Mouse (Mus musculus): Measurements from ENCODE around the gene Bcl9. TPM values are rescaled to one million over a fixed set of nuclear protein-coding genes. Genes with fewer than 3 reads are reported as not detected.

Gene Bcl9
- polyA plus RNA-seq, 1 experiment = 22.7 TPM

- Histone ChIP-seq H3K27ac (ENCODE audit: insufficient read depth, low read length) (no peak overlapping the region), H3K27me3 (ENCODE audit: control insufficient read depth, insufficient read depth, low read length) (no peaks in the 10 kb centered on the region), H3K4me1 (ENCODE audit: control insufficient read depth, insufficient read depth, low read length) (no peaks in the 10 kb centered on the region), H3K4me3 (replicated peaks; ENCODE audit: insufficient read depth, low read depth, low read length) (no peak overlapping the region)
- no peak for TF ChIP-seq CTCF (IDR thresholded peaks at IDR 0.05; ENCODE audit: borderline replicate concordance, insufficient read depth, low read depth, low read length)
- TF ChIP-seq POLR2A (IDR thresholded peaks at IDR 0.05; ENCODE audit: borderline replicate concordance, insufficient read depth, low read length) = no peak
- DNase-seq = no peak
- 59% methylated on average over 4 of the region's 4 CpGs for WGBS
These were observed 98.5 kb downstream of the Bcl9 start for GRCm38 (mm10) chr3:97199261-97199660.

DNA sequence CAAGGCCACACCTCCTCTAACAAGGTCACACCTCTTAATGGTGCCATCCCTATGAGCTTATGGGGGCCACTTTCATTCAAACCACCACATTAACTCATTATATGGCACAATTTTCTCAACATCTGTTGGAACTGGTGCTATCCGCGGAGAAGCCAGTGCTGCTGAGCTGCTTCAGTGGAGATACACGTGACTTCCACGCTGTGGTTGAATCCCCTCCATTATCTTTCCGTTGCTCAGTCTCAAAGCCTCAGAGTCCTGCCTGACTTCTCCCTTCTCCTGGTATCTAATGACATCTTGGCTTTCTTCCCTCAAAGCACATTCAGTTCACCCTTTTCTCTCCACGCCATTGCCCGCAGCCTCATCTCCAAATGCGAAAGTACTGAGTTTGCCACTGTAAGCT is 101.1 kb downstream of the Bcl9 start:
- H3K27ac ChIP-seq (ENCODE audit: insufficient read depth, low read length) = no peak overlapping the region
- TF ChIP-seq POLR2A (IDR thresholded peaks at IDR 0.05; ENCODE audit: borderline replicate concordance, insufficient read depth, low read length) (no peak), CTCF (IDR thresholded peaks at IDR 0.05; ENCODE audit: borderline replicate concordance, insufficient read depth, low read depth, low read length) (no peak)
- 86% methylated on average over 8 of the region's 8 CpGs for WGBS
- no peak for DNase-seq
- H3K27me3 ChIP-seq (ENCODE audit: control insufficient read depth, insufficient read depth, low read length) = no peaks in the 10 kb centered on the region
- H3K4me3 ChIP-seq (replicated peaks; ENCODE audit: insufficient read depth, low read depth, low read length) = no peak overlapping the region
- H3K4me1 ChIP-seq (ENCODE audit: control insufficient read depth, insufficient read depth, low read length) = no peaks in the 10 kb centered on the region

DNA sequence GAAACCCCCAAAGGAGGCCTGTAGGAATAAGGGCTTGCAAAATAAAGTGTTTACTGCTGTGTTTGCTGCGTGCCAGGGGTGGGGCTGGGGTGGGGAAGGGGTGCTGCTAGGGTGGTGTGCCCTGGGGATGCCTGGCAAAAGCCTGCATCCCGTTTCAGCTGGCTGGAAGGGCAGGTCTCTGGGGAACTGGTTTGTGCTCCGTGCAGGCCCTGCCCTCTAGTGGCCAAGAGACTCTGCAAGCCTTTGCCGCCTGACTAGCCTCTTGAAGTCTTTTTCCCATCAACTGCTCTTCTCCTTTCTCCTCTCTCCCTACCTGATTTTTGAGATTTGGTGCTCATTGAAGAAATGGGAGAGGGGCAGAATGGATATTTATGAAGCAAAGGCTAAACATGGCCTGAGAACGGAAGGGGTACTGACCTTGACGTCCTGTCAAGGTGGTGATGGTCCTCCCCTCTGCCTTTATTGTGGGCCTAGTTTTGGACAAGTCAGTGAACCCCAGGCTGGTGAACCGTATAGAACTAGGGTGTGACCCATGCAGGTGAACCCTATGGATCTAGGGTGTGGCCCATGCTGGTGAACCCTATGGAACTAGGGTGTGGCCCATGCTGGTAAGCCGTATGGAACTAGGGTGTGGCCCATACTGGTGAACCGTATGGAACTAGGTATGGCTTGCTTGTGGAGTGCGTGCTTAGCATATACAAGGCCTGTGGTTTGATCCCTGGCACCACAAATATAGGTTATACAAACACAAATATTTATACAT is 112.4 kb downstream of the Bcl9 start:
- peak; percentile 63 to 68 for DNase-seq
- H3K27ac ChIP-seq (ENCODE audit: insufficient read depth, low read length) = no peak overlapping the region
- H3K27me3 ChIP-seq (ENCODE audit: control insufficient read depth, insufficient read depth, low read length) = no peaks in the 10 kb centered on the region
- no peak overlapping the region for H3K4me3 ChIP-seq (replicated peaks; ENCODE audit: insufficient read depth, low read depth, low read length)
- 45% methylated on average over 10 of the region's 10 CpGs for WGBS
- no peaks in the 10 kb centered on the region for H3K4me1 ChIP-seq (ENCODE audit: control insufficient read depth, insufficient read depth, low read length)
- TF ChIP-seq POLR2A (IDR thresholded peaks at IDR 0.05; ENCODE audit: borderline replicate concordance, insufficient read depth, low read length) = no peak
- peak; percentile 92 for TF ChIP-seq CTCF (IDR thresholded peaks at IDR 0.05; ENCODE audit: borderline replicate concordance, insufficient read depth, low read depth, low read length)

GRCm38 (mm10) chr3:97183810-97184209 is 113.9 kb downstream of the Bcl9 start:
- no peak overlapping the region for H3K27ac ChIP-seq (ENCODE audit: insufficient read depth, low read length)
- WGBS = 48% methylated on average over 3 of the region's 3 CpGs
- peak in 1 of 2 experiments; percentile 28 for DNase-seq
- no peak overlapping the region for H3K4me3 ChIP-seq (replicated peaks; ENCODE audit: insufficient read depth, low read depth, low read length)
- H3K27me3 ChIP-seq (ENCODE audit: control insufficient read depth, insufficient read depth, low read length) = no peaks in the 10 kb centered on the region
- no peak for TF ChIP-seq POLR2A (IDR thresholded peaks at IDR 0.05; ENCODE audit: borderline replicate concordance, insufficient read depth, low read length)
- TF ChIP-seq CTCF (IDR thresholded peaks at IDR 0.05; ENCODE audit: borderline replicate concordance, insufficient read depth, low read depth, low read length) = peak; percentile 57; the same call in 1 of the 2 replicates
- H3K4me1 ChIP-seq (ENCODE audit: control insufficient read depth, insufficient read depth, low read length) = no peaks in the 10 kb centered on the region

GRCm38 (mm10) chr3:97180527-97180926 is 117.2 kb downstream of the Bcl9 start:
- no peak overlapping the region for H3K4me3 ChIP-seq (replicated peaks; ENCODE audit: insufficient read depth, low read depth, low read length)
- no peaks in the 10 kb centered on the region for H3K4me1 ChIP-seq (ENCODE audit: control insufficient read depth, insufficient read depth, low read length)
- H3K27ac ChIP-seq (ENCODE audit: insufficient read depth, low read length) = no peak overlapping the region
- no peaks in the 10 kb centered on the region for H3K27me3 ChIP-seq (ENCODE audit: control insufficient read depth, insufficient read depth, low read length)
- TF ChIP-seq POLR2A (IDR thresholded peaks at IDR 0.05; ENCODE audit: borderline replicate concordance, insufficient read depth, low read length) (no peak), CTCF (IDR thresholded peaks at IDR 0.05; ENCODE audit: borderline replicate concordance, insufficient read depth, low read depth, low read length) (no peak)
- WGBS = 34% methylated on average over 6 of the region's 6 CpGs
- DNase-seq = no peak

GRCm38 (mm10) chr3:97178885-97179284 is 118.8 kb downstream of the Bcl9 start:
- WGBS = 86% methylated on average over 6 of the region's 6 CpGs
- no peaks in the 10 kb centered on the region for H3K4me1 ChIP-seq (ENCODE audit: control insufficient read depth, insufficient read depth, low read length)
- no peak for DNase-seq

GRCm38 (mm10) chr3:97172632-97173031 is 125.1 kb downstream of the Bcl9 start:
- no peaks in the 10 kb centered on the region for H3K27me3 ChIP-seq (ENCODE audit: control insufficient read depth, insufficient read depth, low read length)
- H3K4me1 ChIP-seq (ENCODE audit: control insufficient read depth, insufficient read depth, low read length) = no peaks in the 10 kb centered on the region; the same call in 1 of the 2 replicates
- H3K4me3 ChIP-seq (replicated peaks; ENCODE audit: insufficient read depth, low read depth, low read length) = no peak overlapping the region
- 53% methylated on average over 5 of the region's 5 CpGs for WGBS
- DNase-seq = no peak
- TF ChIP-seq POLR2A (IDR thresholded peaks at IDR 0.05; ENCODE audit: borderline replicate concordance, insufficient read depth, low read length) (no peak), CTCF (IDR thresholded peaks at IDR 0.05; ENCODE audit: borderline replicate concordance, insufficient read depth, low read depth, low read length) (no peak)
- H3K27ac ChIP-seq (ENCODE audit: insufficient read depth, low read length) = no peak overlapping the region

More at GRCm38 (mm10) chr3:97178885-97179284, 118.8 kb downstream of the Bcl9 start:
- no peaks in the 10 kb centered on the region for H3K27me3 ChIP-seq (ENCODE audit: control insufficient read depth, insufficient read depth, low read length)
- no peak for TF ChIP-seq CTCF (IDR thresholded peaks at IDR 0.05; ENCODE audit: borderline replicate concordance, insufficient read depth, low read depth, low read length)
- TF ChIP-seq POLR2A (IDR thresholded peaks at IDR 0.05; ENCODE audit: borderline replicate concordance, insufficient read depth, low read length) = no peak
- H3K27ac ChIP-seq (ENCODE audit: insufficient read depth, low read length) = no peak overlapping the region
- no peak overlapping the region for H3K4me3 ChIP-seq (replicated peaks; ENCODE audit: insufficient read depth, low read depth, low read length)

DNA sequence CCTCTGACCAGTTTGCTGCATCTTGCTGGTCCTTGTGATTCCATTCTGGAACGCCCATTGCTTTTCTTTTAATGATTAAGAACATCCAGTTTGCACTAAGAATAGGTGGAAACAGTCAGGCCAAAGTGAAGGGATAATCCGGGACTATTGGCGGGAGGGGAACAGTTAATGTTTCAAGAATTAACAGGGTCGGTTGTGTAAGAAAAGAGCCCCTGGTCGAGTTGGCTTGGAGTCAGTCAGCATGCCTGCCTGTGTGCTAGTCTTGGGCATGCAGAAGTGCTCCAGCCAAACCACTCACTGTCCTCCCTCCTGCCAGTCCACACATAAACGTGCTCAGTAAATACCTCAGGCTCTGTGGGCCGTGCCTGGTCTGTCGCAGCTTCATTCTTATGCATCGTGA is 125.5 kb downstream of the Bcl9 start:
- H3K27ac ChIP-seq (ENCODE audit: insufficient read depth, low read length) = no peak overlapping the region
- TF ChIP-seq POLR2A (IDR thresholded peaks at IDR 0.05; ENCODE audit: borderline replicate concordance, insufficient read depth, low read length) (no peak), CTCF (IDR thresholded peaks at IDR 0.05; ENCODE audit: borderline replicate concordance, insufficient read depth, low read depth, low read length) (no peak)
- no peaks in the 10 kb centered on the region for H3K27me3 ChIP-seq (ENCODE audit: control insufficient read depth, insufficient read depth, low read length)
- 34% methylated on average over 9 of the region's 9 CpGs for WGBS
- DNase-seq = no peak
- no peaks in the 10 kb centered on the region; the same call in 1 of the 2 replicates for H3K4me1 ChIP-seq (ENCODE audit: control insufficient read depth, insufficient read depth, low read length)
- no peak overlapping the region for H3K4me3 ChIP-seq (replicated peaks; ENCODE audit: insufficient read depth, low read depth, low read length)

All from cerebellum, adult 2 months (tissue).